Mouse (Mus musculus) left cerebral cortex, postnatal 4 days (tissue): ENCODE results near the gene 9430015G10Rik. TPM values are rescaled to one million over a fixed set of nuclear protein-coding genes. Genes with fewer than 3 reads are reported as not detected.

ENCODE experiments used
- DNase-seq: peaks from one replicate; pipeline ENCODE4 v3.0.0-alpha.2; 2022
- intact Hi-C: fragments of 180-260 bp; cut with DNase I; formaldehyde crosslinking; loops from one replicate; pipeline ENCODE4 v1.15.1; 2025
- total RNA-seq, 2 experiments: library from RNA; stranded (reverse); gene quantifications; 2 replicates each; pipeline ENCODE4 v1.2.3; 2021

The 9430015G10Rik gene
- total RNA-seq, 2 experiments from 2014 or later, result 34.6 to 37.5 TPM

GRCm38 (mm10) chr4:156166477-156166876, 56.7 kb downstream of the 9430015G10Rik start:
- DNase-seq, result no peak
- intact Hi-C loops, result no loop called here

DNA sequence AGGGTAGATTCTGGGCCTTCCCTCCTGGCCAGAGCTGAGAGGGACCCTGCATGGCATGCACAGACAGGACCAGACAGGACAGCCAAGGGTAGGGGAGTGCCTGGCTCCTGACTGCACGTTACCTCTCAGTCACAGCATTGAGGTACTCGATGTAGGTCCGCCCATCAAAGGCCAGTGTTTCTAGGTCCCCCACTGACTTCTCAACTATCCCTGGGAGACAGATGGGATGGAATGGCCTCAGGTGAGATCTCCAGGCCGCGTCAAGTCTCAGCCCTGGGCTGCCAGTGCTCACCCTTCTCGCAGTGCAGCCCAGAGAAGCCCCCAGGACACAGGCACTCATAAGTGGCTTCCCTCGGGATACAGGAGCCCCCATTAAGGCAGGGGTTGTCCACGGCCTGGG, 58.8 kb downstream of the 9430015G10Rik start:
- intact Hi-C loops, result no loop called here
- no peak for DNase-seq

DNA sequence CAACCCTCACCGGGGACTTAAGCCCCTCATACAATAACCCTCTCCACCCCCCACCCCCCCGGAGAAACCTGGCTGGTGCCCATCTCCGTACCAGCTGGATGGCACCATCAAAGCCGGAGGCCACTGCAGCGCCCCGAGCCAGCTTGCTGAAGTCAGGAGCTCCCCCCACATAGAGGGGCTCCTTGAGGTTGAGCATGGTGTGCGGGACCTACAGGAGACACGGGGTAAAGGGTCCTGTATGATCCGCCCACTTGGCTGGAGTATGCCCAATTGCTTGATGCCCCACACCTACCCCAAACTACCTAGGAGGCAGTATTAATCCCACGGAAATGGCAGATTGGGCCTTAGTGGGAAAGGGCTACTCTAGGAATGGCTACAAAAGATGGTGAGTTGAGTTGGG, 59.3 kb downstream of the 9430015G10Rik start:
- intact Hi-C loops, result no loop called here
- DNase-seq, result no peak

DNA sequence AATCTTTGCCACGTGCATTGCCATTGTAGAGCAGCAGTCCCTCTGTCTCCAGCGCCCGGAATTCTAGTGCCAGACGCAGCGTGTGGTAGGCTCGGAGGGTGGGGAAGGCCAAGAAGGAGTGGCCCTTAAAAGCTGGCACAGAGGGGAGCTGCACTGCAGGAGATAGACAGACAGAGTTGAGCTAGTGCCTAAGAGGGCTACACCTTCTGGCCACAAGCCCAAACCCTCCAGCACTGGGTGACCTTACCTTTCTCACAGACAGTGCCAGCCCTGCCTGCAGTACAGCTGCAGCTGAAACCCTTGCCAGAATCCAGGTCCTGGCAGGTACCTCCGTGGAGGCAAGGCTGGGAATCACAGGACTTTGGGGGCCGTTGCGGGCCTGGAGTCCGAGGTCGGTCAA, 62.0 kb downstream of the 9430015G10Rik start:
- intact Hi-C loops, result loop anchor here (10.0 kb wide), 1 partner anchor 47 kb away; no protein-coding TSS in a partner anchor
- DNase-seq, result no peak

Other genes starting within 250 kb of the 9430015G10Rik start
- under 1 TPM; 0.28 to 0.32 TPM for gene Tas1r3, start 246.6 kb upstream of the 9430015G10Rik start, total RNA-seq
- 10 to 100 TPM; 26.6 to 27.5 TPM for gene Cptp, start 240.5 kb upstream of the 9430015G10Rik start, total RNA-seq
- gene Ints11, start 240.4 kb upstream of the 9430015G10Rik start, total RNA-seq, result 10 to 100 TPM; 44.1 to 54.7 TPM
- 10 to 100 TPM; 62.3 to 68.1 TPM for gene Pusl1, start 218.2 kb upstream of the 9430015G10Rik start, total RNA-seq
- 100 to 1,000 TPM; 164 to 168 TPM for gene Acap3, start 218.2 kb upstream of the 9430015G10Rik start, total RNA-seq
- 100 to 1,000 TPM in 1 of 2 experiments, 10 to 100 TPM in 1; 96.0 to 101 TPM for gene Ube2j2, start 166.2 kb upstream of the 9430015G10Rik start, total RNA-seq
- gene C1qtnf12, start 147.7 kb upstream of the 9430015G10Rik start, total RNA-seq, result 10 to 100 TPM; 12.0 to 14.8 TPM
- gene B3galt6, start 117.3 kb upstream of the 9430015G10Rik start, total RNA-seq, result 10 to 100 TPM; 12.9 to 13.7 TPM
- gene Sdf4, start 117.1 kb upstream of the 9430015G10Rik start, total RNA-seq, result 100 to 1,000 TPM; 111 to 112 TPM
- gene Tnfrsf4, start 96.1 kb upstream of the 9430015G10Rik start, total RNA-seq, result 1 to 10 TPM; 1.3 to 1.5 TPM
- gene Tnfrsf18, start 83.8 kb upstream of the 9430015G10Rik start, total RNA-seq, result not detected
- gene Ttll10, start 50.6 kb upstream of the 9430015G10Rik start, total RNA-seq, result not detected
- under 1 TPM; 0.42 to 0.72 TPM for gene Rnf223, start 20.5 kb downstream of the 9430015G10Rik start, total RNA-seq
- 100 to 1,000 TPM; 330 to 331 TPM for gene Agrn, start 87.5 kb downstream of the 9430015G10Rik start, total RNA-seq
- gene Isg15, start 90.8 kb downstream of the 9430015G10Rik start, total RNA-seq, result not detected
- gene AW011738, start 93.3 kb downstream of the 9430015G10Rik start, total RNA-seq, result 1 to 10 TPM; 5.2 to 6.4 TPM
- under 1 TPM; 0.36 to 0.46 TPM for gene Perm1, start 105.9 kb downstream of the 9430015G10Rik start, total RNA-seq
- 10 to 100 TPM; 46.0 to 46.9 TPM for gene Plekhn1, start 124.9 kb downstream of the 9430015G10Rik start, total RNA-seq
- 10 to 100 TPM; 77.3 to 78.3 TPM for gene Noc2l, start 126.0 kb downstream of the 9430015G10Rik start, total RNA-seq
- gene Samd11, start 145.7 kb downstream of the 9430015G10Rik start, total RNA-seq, result 1 to 10 TPM; 4.7 to 5.3 TPM
- not detected for gene Vmn2r-ps159, start 221.1 kb downstream of the 9430015G10Rik start, total RNA-seq